22 mouse cellular contexts compared by ENCODE assay signal in genomic region chr15:38387617-38388016, GRCm38 (mm10).
DNase-seq lines count a peak whose midpoint lies in the region; TF ChIP-seq lines count a peak whose summit lies in the region.
"Had no signal": no experiment of that assay in that cellular context is flagged by ENCODE, and none has a peak within 500 bp of the region (broad histone marks: within the 10 kb centered on the region; RNA-seq: fewer than 3 reads in every experiment).

No protein-coding gene starts in this region.

- intact Hi-C loops in left cerebral cortex, postnatal 25 days (cut with DNase I) = no loop called here
- intact Hi-C loops in left cerebral cortex, postnatal 4 days (cut with DNase I) = no loop called here

- no peak overlapping the region for H3K27ac ChIP-seq in thymus, adult 2 months (ENCODE audit: control insufficient read depth, insufficient read depth, low read length)
- H3K27ac ChIP-seq: embryonic facial prominence, embryonic 13.5 days; embryonic facial prominence, embryonic 15.5 days; forebrain, embryonic 10.5 days; forebrain, embryonic 12.5 days had no signal

- H3K27me3 ChIP-seq in thymus, adult 2 months (ENCODE audit: control insufficient read depth, insufficient read depth, low read length) = no peaks in the 10 kb centered on the region
- H3K27me3 ChIP-seq: embryonic facial prominence, embryonic 13.5 days; embryonic facial prominence, embryonic 15.5 days had no signal

- H3K4me3 ChIP-seq in thymus, adult 2 months (ENCODE audit: control insufficient read depth, insufficient read depth, low read length) = no peak overlapping the region
- H3K4me3 ChIP-seq: embryonic facial prominence, embryonic 13.5 days; embryonic facial prominence, embryonic 15.5 days; erythroblast, embryonic 14.5 days; forebrain, embryonic 10.5 days; forebrain, embryonic 12.5 days had no signal

- H3K4me1 ChIP-seq in thymus, adult 2 months (replicated peaks; ENCODE audit: control insufficient read depth, insufficient read depth, low read length) = peaks cover 24% of the 10 kb centered on the region

- no peak for TF ChIP-seq CTCF in thymus, adult 2 months (IDR thresholded peaks at IDR 0.05; ENCODE audit: borderline replicate concordance, control insufficient read depth, extremely low read depth, insufficient read depth, low read length, poor library complexity)

- DNase-seq in left cerebral cortex, postnatal 25 days (ENCODE audit: low spot score in 2 of 2) = peak; percentile 16 to 58
- no peak for DNase-seq in left cerebral cortex, postnatal 4 days
- peak; percentile 11 for DNase-seq in thymus, postnatal 0 days (ENCODE audit: low spot score)
- DNase-seq in thymus, postnatal 10 days (ENCODE audit: low spot score in 2 of 2) = no peak
- peak; percentile 31 for DNase-seq in thymus, postnatal 25 days
- DNase-seq in thymus, adult 2 months = no peak
- no peak for DNase-seq in layer of hippocampus, postnatal 36 days
- DNase-seq: adrenal gland, adult 2 months; adrenal gland, postnatal 10 days; adrenal gland, postnatal 25 days; cerebellum, adult 11 months; cerebellum, adult 18-20 months; cerebellum, adult 8-10 months; cerebellum, adult 9-11 months; cerebellum, postnatal 14 days; cerebellum, postnatal 36 days; embryo, embryonic 11 days had no signal

- 38% methylated on average over 7 of the region's 7 CpGs for WGBS in thymus, adult 2 months

- TF ChIP-seq POLR2A in thymus, adult 2 months (IDR thresholded peaks at IDR 0.05; ENCODE audit: control insufficient read depth, extremely low read depth, insufficient read depth, low read length, poor library complexity) = no peak

- no peaks in the 10 kb centered on the region for H3K36me3 ChIP-seq in thymus, adult 2 months (ENCODE audit: control insufficient read depth, insufficient read depth, low read length)
- H3K36me3 ChIP-seq: embryonic facial prominence, embryonic 13.5 days; embryonic facial prominence, embryonic 15.5 days; forebrain, embryonic 10.5 days; forebrain, embryonic 12.5 days had no signal

Comparison
In these comparisons a context has a peak if more than half of its experiments do, and no peak if none do; other contexts are left out.
1. DNase-seq: peak in left cerebral cortex, postnatal 25 days (2 of 2), thymus, postnatal 0 days (single experiment) and thymus, postnatal 25 days (single experiment); none in left cerebral cortex, postnatal 4 days (single experiment), thymus, postnatal 10 days (0 of 2), thymus, adult 2 months (single experiment) and layer of hippocampus, postnatal 36 days (0 of 2).